Mouse (Mus musculus) left cerebral cortex, adult 8-10 months (tissue): ENCODE results near the gene Ccdc142. TPM values are rescaled to one million over a fixed set of nuclear protein-coding genes. Genes with fewer than 3 reads are reported as not detected.
A peak's percentile ranks its signal among the peaks of the same experiment; 100 is the strongest.

Experiments used
- DNase-seq, 2 experiments: peaks; one replicate each; pipeline ENCODE4 v3.0.0; 2022; ENCODE audit warnings: low spot score in 2 of 2
- total RNA-seq, 4 experiments: library from RNA; stranded (reverse); gene quantifications; 2 replicates each; pipeline ENCODE4 v1.2.4; 2022

Ccdc142 gene
- total RNA-seq, 4 experiments from 2014 or later, result 6.5 to 10.1 (median 8.7) TPM

DNA sequence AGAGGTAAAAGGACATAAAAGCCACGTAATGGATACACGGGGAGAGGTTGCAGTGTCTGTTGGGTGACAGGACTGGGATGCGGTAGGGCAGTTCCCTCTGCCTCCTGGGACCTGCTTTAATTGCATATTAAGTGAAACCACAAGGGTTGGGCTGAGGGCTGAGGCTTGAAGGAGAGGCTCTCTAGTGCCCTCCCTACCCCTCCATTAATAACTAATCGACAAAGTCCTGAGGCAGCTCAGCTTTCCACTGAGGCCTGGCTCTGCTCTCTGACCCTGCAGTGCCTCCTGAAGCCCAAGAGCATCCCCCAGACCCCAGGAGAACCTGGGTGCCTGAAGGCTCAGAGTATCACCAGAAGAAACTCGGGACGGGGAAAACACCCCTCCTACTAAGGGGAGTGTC lies 16.9 kb upstream of the Ccdc142 start:
- no peak for DNase-seq

- no peak for DNase-seq
Measured at GRCm38 (mm10) chr6:83086121-83087035, 15.0 kb upstream of the Ccdc142 start, which contains the start of gene Lbx2. TSS of gene Lbx2 (plus strand) at chr6:83086367.

GRCm38 (mm10) chr6:83087205-83087925 lies 14.0 kb upstream of the Ccdc142 start:
- DNase-seq, result no peak

DNA sequence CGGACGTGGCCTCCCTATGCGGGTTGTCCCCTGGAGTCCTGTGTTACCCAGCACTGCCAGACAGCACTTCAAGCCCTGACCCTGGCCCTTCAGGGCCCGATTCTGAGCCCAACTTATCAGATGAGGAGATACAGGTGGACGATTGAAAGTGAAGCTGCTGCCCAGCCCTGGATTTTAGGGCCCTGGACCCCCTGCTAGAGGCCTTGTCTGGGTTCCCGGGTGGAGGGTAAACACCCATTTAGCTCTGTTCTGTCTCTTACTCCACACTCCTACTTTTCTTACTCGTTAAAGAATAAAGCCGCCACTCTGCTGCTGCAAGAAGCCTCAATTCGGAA lies 13.5 kb upstream of the Ccdc142 start:
- no peak for DNase-seq

GRCm38 (mm10) chr6:83092416-83093127 lies 8.8 kb upstream of the Ccdc142 start:
- DNase-seq, result no peak

DNA sequence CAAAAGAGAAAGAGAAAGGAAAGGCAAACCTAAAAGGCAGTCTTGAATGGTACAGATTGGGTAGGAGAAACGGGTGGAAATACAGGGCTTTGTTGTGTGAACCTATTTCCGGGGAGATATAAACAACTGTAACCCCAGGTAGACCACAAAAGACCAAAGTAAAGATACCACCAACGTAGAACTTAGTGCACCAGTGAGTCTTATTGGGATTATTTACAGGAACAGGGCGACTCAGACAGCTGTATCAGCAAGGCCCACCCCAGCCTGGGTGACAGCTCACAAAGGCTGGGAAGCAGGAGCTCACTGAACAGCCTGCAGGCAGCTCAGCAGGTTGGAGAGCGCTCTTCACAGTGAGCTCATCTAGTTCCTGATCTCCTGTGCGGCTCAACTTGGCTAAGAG lies 5.4 kb upstream of the Ccdc142 start:
- no peak for DNase-seq

DNA sequence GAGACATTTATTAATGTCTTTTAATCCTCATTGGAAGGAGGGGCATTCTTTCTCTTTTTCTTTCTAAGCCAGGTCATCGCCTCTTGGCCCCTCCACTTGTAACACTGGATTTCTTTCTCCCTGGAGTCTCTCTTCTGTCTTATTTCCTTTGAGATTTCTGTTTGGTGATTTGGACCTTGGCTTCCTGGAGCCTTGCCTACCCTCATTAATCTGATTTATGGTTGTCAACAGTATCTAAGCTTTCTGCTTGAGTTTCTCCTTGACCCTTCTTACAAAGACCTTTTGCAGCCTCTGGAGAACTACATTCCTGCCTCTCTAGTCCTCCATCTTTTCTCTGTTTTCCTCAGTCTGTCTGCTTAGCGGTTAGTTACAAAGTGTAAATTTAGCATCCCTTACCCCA lies 3.0 kb upstream of the Ccdc142 start:
- no peak for DNase-seq

- DNase-seq, result peak in 1 of 2 experiments; percentile 48
Measured at GRCm38 (mm10) chr6:83101688-83102556, 521 bp downstream of the Ccdc142 start.

- DNase-seq, result peak in 1 of 2 experiments; percentile 28
Measured at GRCm38 (mm10) chr6:83103130-83103650, 1.8 kb downstream of the Ccdc142 start.

- DNase-seq, result peak in 1 of 2 experiments; percentile 50
Measured at GRCm38 (mm10) chr6:83104158-83104557, 2.8 kb downstream of the Ccdc142 start.

GRCm38 (mm10) chr6:83107566-83108400 lies 6.4 kb downstream of the Ccdc142 start:
- peak in 1 of 2 experiments; percentile 54 for DNase-seq

GRCm38 (mm10) chr6:83108762-83109668 lies 7.6 kb downstream of the Ccdc142 start, which contains the start of gene Mrpl53:
TSS of gene Mrpl53 (plus strand) at chr6:83109040.
- DNase-seq, result peak; percentile 71 to 81

- no peak for DNase-seq
Measured at GRCm38 (mm10) chr6:83111510-83112136, 10.2 kb downstream of the Ccdc142 start.

DNA sequence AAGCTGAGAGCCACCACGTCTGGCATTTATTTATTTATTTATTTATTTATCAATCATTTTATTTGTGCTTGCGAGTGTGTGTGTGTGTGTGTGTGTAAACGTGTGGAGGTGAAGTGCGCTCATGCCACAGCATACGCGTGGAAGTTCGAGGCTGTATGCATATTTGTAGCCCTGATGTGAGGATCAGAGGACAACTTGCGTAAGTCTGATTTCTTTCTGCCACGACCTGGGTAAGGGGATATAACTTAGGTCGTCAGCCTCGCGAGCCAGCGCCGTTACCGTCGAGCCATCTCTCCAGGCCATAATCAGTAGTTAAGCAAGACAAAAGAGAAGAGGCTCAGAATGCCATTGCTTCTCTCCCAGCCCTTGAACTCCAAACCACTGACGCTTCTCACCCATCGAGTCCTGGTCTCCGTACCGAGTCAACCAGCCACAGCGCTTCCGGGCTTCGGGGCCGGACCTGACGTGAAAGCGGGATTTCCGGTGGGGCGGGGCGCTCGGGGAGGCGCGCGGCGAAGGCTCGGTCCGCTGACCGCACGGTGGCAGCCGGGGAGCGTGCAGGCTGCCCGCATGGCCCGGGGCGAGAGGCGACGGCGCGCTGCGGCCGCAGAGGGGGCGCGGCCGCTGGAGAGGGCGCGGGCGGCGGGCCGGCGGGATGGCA lies 13.7 kb downstream of the Ccdc142 start, which contains the start of gene Mogs:
Gene Mogs (plus strand): TSS at position 486 of the 661 bp plus-strand sequence.
- peak; percentile 82 to 88 for DNase-seq

DNA sequence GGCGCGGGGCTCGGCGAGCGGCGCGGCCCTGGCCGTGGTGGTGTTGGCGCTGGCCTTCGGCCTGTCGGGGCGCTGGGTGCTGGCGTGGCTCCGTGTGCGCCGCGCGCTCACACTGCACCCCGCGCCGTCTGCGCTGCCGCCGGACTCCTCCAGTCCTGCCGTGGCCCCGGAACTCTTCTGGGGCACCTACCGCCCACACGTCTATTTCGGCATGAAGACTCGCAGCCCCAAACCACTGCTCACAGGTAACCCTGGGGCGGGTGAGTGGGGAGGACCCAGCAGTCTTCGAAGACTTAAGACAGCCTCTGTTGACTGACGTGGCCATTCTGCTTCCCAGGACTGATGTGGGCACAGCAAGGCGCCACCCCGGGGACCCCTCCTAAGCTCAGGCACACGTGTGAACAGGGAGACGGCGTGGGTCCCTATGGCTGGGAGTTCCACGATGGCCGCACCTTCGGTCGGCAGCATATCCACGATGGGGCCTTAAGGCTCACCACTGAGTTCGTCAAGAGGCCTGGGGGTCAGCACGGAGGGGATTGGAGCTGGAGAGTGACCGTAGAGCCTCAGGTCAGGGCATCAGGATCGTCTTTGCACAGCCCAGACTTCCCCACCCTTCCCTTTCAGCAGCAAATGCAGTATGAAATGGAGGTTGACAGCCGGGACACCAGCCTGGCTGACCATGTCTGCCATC lies 14.4 kb downstream of the Ccdc142 start:
- DNase-seq, result peak in 1 of 2 experiments; percentile 29

GRCm38 (mm10) chr6:83116373-83117164 lies 15.2 kb downstream of the Ccdc142 start:
- DNase-seq, result no peak
